12 mouse cellular contexts compared by ENCODE assay signal in genomic region chr4:142340057-142340456, GRCm38 (mm10).
DNase-seq lines count a peak whose midpoint lies in the region; ATAC-seq and TF ChIP-seq lines count a peak whose summit lies in the region.
"Had no signal": no experiment of that assay in that cellular context is flagged by ENCODE, and none has a peak within 500 bp of the region (broad histone marks: within the 10 kb centered on the region; RNA-seq: fewer than 3 reads in every experiment).

No protein-coding gene starts in this region.

- intact Hi-C loops in gastrocnemius, postnatal 14 days (cut with DNase I; ENCODE audit: low total_unique reads): no loop called here
- intact Hi-C loops in gastrocnemius, adult 2 months (cut with DNase I): no loop called here

- H3K4me2 ChIP-seq in forebrain, postnatal 0 days (ENCODE audit: low read depth): no peak overlapping the region
- H3K4me2 ChIP-seq in midbrain, embryonic 16.5 days (ENCODE audit: low read length): no peak overlapping the region
- H3K4me2 ChIP-seq: heart, embryonic 13.5 days; liver, embryonic 15.5 days had no signal

- no peaks in the 10 kb centered on the region for H3K9me3 ChIP-seq in forebrain, postnatal 0 days (ENCODE audit: low read length)
- H3K9me3 ChIP-seq in midbrain, embryonic 16.5 days (replicated peaks; ENCODE audit: control insufficient read depth, low read length, poor library complexity, severe bottlenecking): no peaks in the 10 kb centered on the region
- H3K9me3 ChIP-seq in heart, embryonic 10.5 days: no peaks in the 10 kb centered on the region; the same call in 1 of the 2 replicates
- H3K9me3 ChIP-seq: heart, embryonic 13.5 days; liver, embryonic 15.5 days had no signal

- H3K4me3 ChIP-seq in gastrocnemius, adult 2 months: no peak overlapping the region
- no peak overlapping the region for H3K4me3 ChIP-seq in forebrain, postnatal 0 days (ENCODE audit: low read depth, low read length)
- no peak overlapping the region for H3K4me3 ChIP-seq in midbrain, embryonic 16.5 days (ENCODE audit: low read depth, low read length)
- H3K4me3 ChIP-seq in heart, embryonic 10.5 days: no peak overlapping the region
- H3K4me3 ChIP-seq: heart, embryonic 13.5 days; liver, embryonic 15.5 days; megakaryocyte, embryonic 14.5 days had no signal

- 6% methylated on average over 3 of the region's 3 CpGs for WGBS in forebrain, postnatal 0 days
- 0% methylated on average over 3 of the region's 3 CpGs for WGBS in midbrain, embryonic 16.5 days
- 14% methylated on average over 3 of the region's 3 CpGs for WGBS in heart, embryonic 10.5 days

- H3K4me1 ChIP-seq in forebrain, postnatal 0 days (ENCODE audit: insufficient read depth): no peaks in the 10 kb centered on the region
- H3K4me1 ChIP-seq in midbrain, embryonic 16.5 days (ENCODE audit: control insufficient read depth, insufficient read depth, low read length): peaks cover 32% of the 10 kb centered on the region
- peaks cover 37% of the 10 kb centered on the region for H3K4me1 ChIP-seq in heart, embryonic 10.5 days
- H3K4me1 ChIP-seq: liver, embryonic 15.5 days; megakaryocyte, embryonic 14.5 days had no signal

- TF ChIP-seq CTCF in gastrocnemius, adult 2 months (IDR thresholded peaks at IDR 0.05): no peak
- peak; percentile 23; the same call in 1 of the 2 replicates for TF ChIP-seq CTCF in forebrain, postnatal 0 days (IDR thresholded peaks at IDR 0.05; ENCODE audit: low read depth)

- ATAC-seq in forebrain, postnatal 0 days: peak; percentile 71
- ATAC-seq in midbrain, embryonic 16.5 days: peak; percentile 34; the same call in 1 of the 2 replicates

- H3K27me3 ChIP-seq in forebrain, postnatal 0 days (ENCODE audit: insufficient read depth, low read length): no peaks in the 10 kb centered on the region
- no peaks in the 10 kb centered on the region for H3K27me3 ChIP-seq in midbrain, embryonic 16.5 days (ENCODE audit: control insufficient read depth, insufficient read depth, low read depth, low read length)
- no peaks in the 10 kb centered on the region for H3K27me3 ChIP-seq in heart, embryonic 10.5 days (ENCODE audit: insufficient read depth, poor library complexity, severe bottlenecking)
- H3K27me3 ChIP-seq: heart, embryonic 13.5 days; liver, embryonic 15.5 days; megakaryocyte, embryonic 14.5 days had no signal

- no peak overlapping the region for H3K27ac ChIP-seq in gastrocnemius, adult 2 months
- no peak overlapping the region for H3K27ac ChIP-seq in forebrain, postnatal 0 days (ENCODE audit: low read depth, low read length)
- no peak overlapping the region for H3K27ac ChIP-seq in midbrain, embryonic 16.5 days (ENCODE audit: low read length)
- H3K27ac ChIP-seq in heart, embryonic 10.5 days: no peak overlapping the region
- H3K27ac ChIP-seq: heart, embryonic 13.5 days; liver, embryonic 15.5 days had no signal

- DNase-seq in gastrocnemius, postnatal 14 days: peak; percentile 35
- DNase-seq in gastrocnemius, adult 2 months: no peak
- peak; percentile 83 for DNase-seq in Muller cell, postnatal 12 days (ENCODE audit: inconsistent ontology term)
- DNase-seq in forebrain, postnatal 0 days: peak; percentile 76
- no peak for DNase-seq in thymus, postnatal 4 days
- DNase-seq in heart, embryonic 10.5 days (ENCODE audit: low spot score): no peak
- no peak for DNase-seq in c-Kit-positive CD71-positive TER-119-positive erythroid progenitor cells, embryonic 14.5 days (ENCODE audit: low spot score)
- DNase-seq: kidney, adult 8-10 months had no signal

- H3K9ac ChIP-seq in forebrain, postnatal 0 days: no peak overlapping the region
- H3K9ac ChIP-seq in midbrain, embryonic 16.5 days (ENCODE audit: low read depth, low read length): no peak overlapping the region
- H3K9ac ChIP-seq: heart, embryonic 13.5 days; liver, embryonic 15.5 days had no signal

- no peaks in the 10 kb centered on the region for H3K36me3 ChIP-seq in forebrain, postnatal 0 days (ENCODE audit: insufficient read depth)
- H3K36me3 ChIP-seq in midbrain, embryonic 16.5 days (ENCODE audit: control insufficient read depth, insufficient read depth, low read length): no peaks in the 10 kb centered on the region
- no peaks in the 10 kb centered on the region for H3K36me3 ChIP-seq in heart, embryonic 10.5 days
- H3K36me3 ChIP-seq: heart, embryonic 13.5 days; liver, embryonic 15.5 days had no signal

Comparison
In these comparisons a context has a peak if more than half of its experiments do, and no peak if none do; other contexts are left out.
1. DNase-seq: peak in gastrocnemius, postnatal 14 days (single experiment), Muller cell, postnatal 12 days (single experiment) and forebrain, postnatal 0 days (single experiment); none in gastrocnemius, adult 2 months (single experiment), thymus, postnatal 4 days (single experiment), heart, embryonic 10.5 days (single experiment) and c-Kit-positive CD71-positive TER-119-positive erythroid progenitor cells, embryonic 14.5 days (single experiment).